Mouse (Mus musculus): ENCODE data around the gene Pcgf6.
A peak's percentile ranks its signal among the peaks of the same experiment; 100 is the strongest.
"Not testable (repeated sequence)": the region's sequence is repeated elsewhere in the genome, so short reads cannot be mapped to it uniquely, and the experiment has no call there.

The Pcgf6 gene

DNA sequence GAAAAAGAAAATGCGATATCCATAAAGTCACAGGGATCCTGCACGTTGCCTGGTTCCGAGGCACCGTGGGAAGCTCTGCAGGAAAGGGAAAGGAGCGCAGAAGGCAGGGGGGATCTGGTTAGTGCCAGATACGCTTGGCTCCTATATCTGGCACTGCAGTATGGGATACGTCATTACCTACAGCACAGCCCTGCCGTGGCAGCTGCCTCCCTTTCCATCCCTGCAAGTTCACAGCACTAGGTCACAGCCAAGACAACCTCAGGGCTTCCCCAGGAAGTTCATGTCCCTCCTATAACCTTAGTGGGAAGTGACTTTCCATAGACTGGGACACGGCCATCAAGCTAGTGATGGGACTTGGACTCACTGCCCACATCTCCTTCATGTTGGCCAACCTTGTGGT is 54.6 kb downstream of the Pcgf6 start:
- DNase-seq, result no peak

DNA sequence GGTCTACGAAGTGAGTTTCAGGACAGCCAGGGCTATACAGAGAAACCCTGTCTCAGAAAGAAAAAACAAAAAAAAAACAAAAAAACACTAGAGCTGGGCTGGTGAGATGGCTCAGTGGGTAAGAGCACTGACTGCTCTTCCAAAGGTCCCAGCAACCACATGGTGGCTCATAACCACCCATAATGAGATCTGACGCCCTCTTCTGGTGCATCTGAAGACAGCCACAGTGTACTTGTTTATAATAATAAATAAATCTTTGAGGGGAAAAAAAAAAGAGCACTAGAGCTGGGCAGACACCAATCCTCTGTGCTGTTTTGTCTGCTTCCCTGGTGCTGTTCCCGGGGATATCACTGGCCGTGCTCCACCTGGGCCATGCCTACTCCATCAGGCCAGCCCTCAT is 58.4 kb downstream of the Pcgf6 start:
- not testable (repeated sequence) for DNase-seq

DNA sequence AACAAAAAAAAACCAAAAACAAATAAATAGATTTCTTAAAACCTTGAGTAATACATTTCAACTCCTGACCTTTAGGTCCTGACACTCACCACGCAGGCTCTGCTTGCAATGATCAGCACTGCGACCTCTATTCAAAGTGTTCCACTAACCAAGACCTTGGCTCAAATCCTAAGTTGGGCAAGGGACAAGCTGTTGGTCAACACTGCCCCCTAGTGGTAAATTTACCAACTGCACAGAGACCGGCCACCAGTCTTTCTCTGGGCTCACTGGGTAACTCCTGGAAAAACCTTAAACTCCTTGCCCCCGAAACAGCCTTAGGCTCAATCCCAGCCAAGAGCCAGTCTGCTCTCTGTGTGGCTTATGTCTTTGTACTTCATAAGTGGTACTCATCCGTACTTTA is 59.6 kb downstream of the Pcgf6 start:
- peak; percentile 84 to 93 for DNase-seq

DNA sequence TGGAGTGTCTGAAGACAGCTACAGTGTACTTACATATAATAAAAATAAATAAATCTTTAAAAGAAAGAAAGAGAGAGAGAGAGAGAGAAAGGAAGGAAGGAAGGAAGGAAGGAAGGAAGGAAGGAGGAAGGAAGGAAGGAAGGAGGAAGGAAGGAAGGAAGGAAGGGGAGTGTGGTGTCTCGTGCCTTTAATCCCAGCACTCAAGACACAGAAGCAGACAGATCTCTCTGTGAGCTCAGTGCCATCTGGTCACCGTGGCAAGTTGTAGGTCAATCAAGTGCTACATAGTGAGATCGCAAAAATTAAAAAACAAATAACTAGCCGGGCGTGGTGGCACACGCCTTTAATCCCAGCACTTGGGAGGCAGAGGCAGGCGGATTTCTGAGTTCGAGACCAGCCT is 60.1 kb downstream of the Pcgf6 start:
- DNase-seq, result not testable (repeated sequence)

DNA sequence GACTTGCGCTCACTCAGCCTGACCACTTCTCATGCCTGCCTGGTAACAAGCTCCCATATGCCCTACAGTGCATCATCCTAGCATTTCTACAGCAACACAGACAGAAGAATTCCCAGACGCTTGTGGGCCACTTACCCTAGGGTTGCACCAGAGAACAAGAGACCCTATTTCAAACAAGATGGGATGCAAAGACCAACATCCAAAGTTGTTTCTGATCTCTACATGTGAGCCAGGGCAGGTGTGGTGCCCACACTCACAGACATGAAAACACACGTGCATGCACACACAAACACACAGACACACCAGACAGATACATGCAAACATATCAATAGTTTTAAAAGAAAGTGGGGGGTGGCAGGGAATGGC is 60.6 kb downstream of the Pcgf6 start:
- DNase-seq, result no peak

DNA sequence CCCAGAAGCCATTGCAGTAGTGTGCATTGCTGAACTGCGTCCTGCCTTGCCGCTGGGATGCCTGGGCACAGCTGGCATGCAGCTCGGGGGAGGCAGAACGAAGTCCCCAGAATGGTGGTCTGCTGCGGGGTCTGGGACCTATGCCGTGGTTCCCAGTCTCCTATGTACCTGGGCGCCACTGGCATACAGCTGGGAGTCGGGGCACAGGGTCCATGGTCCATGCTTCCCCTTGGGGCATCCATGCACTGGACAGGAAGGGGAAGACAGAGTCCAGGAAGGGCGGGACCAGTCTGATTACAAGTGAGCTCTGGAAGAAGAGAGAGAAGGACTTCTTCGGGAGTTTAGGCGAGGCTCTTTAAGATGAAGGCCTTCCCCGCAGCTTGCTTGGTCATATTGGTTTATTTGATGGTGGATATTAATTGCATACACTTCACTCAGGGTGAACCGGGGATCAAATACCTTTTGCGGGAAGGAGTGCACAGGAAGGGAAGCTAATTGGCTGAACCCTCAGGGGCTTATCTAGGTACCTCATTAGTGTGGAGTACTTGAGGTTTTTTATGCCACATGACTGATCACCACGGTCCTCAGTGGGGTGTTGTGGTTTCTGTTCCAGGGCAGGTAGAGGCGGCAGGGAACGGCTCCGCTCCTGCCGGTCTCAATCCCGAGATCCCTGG is 61.1 kb downstream of the Pcgf6 start:
- DNase-seq, result peak in 1 of 2 experiments; percentile 62

DNA sequence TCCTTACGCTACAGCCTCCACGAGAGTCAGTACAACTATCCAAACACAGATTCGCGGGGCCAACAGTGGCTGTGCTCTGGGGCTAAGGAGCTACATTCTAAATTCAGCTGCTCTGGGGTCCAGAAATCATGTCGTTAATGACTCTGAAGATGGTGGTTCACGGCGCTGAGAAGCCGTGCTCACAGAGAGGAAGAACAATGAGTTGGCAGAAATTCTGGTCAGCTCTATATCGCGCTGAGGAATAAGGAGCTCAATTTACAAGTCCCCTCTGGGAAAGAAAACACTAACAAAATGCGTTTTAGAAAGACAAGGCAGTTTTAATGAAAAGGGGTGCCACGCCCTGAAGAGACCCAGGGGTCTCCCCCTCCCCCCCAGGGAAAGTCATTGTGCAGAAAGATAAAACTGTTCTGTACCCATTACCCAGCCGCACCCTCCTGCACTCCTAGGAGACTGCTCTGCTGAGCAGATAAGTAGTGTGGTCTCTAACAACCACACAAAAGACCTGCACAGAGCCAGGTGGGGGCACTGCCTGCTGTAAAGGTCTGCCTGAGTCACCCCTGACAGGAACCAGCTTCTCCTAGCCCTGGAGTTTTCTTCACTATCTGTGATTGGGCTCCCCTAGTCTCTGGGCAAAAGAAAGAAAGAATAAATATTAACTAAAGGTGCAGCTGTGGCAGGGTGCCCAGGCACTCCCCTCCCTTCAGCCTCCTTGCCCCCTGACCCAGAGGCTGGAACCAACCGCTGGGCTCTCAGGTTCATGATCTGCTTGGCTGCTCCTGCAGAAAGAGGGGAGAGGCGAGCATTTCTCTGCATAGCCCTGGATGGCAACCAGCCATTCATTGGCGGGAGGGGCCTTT is 62.2 kb downstream of the Pcgf6 start:
- DNase-seq, result peak; percentile 91 to 96

DNA sequence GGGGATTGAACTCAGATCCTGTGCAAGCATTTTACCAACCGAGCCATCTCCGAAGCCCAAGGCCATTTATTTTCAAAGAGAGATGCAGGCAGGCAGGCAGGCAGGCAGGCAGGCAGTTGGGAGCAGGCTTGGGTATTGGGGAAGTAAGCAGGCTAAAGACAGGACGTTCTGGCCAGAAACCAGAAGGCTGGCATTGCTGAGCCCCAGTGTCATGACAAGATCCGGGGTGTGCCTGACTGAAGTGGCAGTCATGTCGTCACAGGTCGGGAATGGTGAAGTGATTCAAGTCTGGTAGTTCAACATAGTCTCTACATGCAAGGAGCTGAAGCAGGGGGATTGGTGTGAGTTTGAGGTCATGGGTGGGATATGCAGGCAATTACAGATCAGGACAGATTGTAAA is 63.1 kb downstream of the Pcgf6 start:
- no peak for DNase-seq

DNA sequence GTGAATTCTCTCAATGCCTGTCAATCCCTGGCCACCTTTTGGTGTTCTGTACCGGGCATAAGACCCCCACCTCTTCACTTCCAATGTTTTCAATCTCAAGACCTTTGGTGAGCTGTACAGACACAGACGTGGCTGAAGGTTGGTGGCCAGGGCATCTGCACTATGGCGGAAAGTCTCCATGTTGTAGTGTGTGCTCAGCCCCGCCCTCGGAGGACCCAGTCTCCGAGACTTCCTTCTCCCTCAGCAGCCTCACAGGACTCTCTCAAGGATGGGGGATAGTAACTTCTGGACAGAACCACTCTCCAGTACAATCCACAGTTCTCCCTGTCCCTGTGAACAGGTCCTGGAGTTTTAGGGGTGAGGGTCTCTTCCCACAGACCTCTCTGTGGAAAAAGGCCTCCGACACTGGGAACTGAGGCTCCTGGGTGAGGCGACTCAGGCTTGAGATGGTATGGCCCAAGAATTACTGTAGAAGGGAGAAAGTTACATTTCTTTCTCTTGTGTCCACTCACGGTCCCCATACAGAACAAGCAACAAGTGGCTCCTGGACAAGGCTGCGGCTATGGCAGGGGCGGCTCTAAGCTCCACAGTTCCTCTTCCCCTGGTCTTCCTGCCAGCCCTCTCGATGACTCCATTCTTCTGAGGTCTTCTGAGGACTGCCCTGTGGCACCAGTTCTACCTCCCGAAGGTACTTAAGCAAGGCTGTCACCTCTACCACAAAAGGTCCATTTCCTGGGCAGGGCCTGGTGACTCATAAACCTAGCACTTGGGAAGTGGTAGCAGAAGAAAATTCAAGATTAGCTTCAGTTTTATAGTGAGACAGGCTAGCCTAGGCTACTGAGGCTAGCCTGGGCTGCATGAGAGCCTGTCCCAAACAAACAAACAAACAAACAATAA is 65.7 kb downstream of the Pcgf6 start:
- no peak for DNase-seq

DNA sequence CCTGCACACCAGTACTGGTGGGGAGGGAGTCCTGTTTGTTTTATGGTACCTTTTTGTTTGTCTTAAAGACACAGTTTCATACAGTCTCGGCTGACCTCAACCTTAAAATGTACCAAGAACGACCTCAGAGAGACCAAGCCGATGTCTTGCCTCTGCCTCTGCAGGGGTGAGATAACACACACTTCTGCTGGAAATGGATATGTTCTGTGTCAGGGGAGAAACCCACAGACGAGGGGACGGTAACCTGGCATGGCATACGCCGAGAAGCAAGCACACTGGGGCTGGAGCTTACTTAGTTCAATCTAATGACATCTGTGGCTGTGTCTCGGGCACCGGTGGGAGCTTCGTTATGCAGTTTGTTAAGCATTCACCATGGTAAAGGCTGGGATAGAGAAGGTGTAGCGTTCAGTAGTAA is 66.7 kb downstream of the Pcgf6 start:
- DNase-seq, result no peak
